Mouse (Mus musculus) erythroblast, embryonic 14.5 days (primary cell): ENCODE data around the gene Mpped1. TPM values are rescaled to one million over a fixed set of nuclear protein-coding genes. Genes with fewer than 3 reads are reported as not detected.

Experiments used
- H3K27me3 ChIP-seq: 2 replicates; pipeline ENCODE4 v1.6.1; 2012; ENCODE audit warnings: inconsistent platforms; ENCODE audit not compliant: control insufficient read depth
- H3K36me3 ChIP-seq: 2 replicates; pipeline ENCODE4 v1.6.1; 2012; ENCODE audit warnings: mild to moderate bottlenecking, inconsistent platforms; ENCODE audit not compliant: control insufficient read depth
- H3K4me1 ChIP-seq: 2 replicates; pipeline ENCODE4 v1.6.1; 2012; ENCODE audit warnings: inconsistent platforms; ENCODE audit not compliant: control insufficient read depth
- H3K4me3 ChIP-seq: replicated peaks from 2 replicates; pipeline ENCODE3; 2012; ENCODE audit warnings: moderate library complexity, mild to moderate bottlenecking, inconsistent platforms
- H3K9me3 ChIP-seq: 2 replicates; pipeline ENCODE4 v1.6.1; 2012; ENCODE audit warnings: low read length, inconsistent platforms, mixed read lengths; ENCODE audit not compliant: control insufficient read depth
- GATA1 ChIP-seq: IDR thresholded peaks from 2 replicates; pipeline ENCODE4 v1.6.1; 2012; ENCODE audit warnings: low read length, inconsistent platforms, mixed read lengths
- TAL1 ChIP-seq: IDR thresholded peaks from 3 replicates; pipeline ENCODE4 v1.6.1; 2012; ENCODE audit warnings: low read length, inconsistent platforms, mixed read lengths
- polyA plus RNA-seq: library from polyadenylated mRNA; stranded (reverse); fragments of >175 nt; gene quantifications from 2 replicates; pipeline ENCODE4 v1.2.3, GENCODE M21; 2012

The Mpped1 gene
- polyA plus RNA-seq, 1 experiment, result not detected

GRCm38 (mm10) chr15:83765388-83766029 is 13.8 kb upstream of the Mpped1 start:
- Histone ChIP-seq H3K36me3 (no peaks in the 10 kb centered on the region), H3K4me1 (no peaks in the 10 kb centered on the region), H3K9me3 (no peaks in the 10 kb centered on the region), H3K27me3 (no peaks in the 10 kb centered on the region), H3K4me3 (no peak overlapping the region)
- no peak for TF ChIP-seq TAL1
- TF ChIP-seq GATA1, result no peak

GRCm38 (mm10) chr15:83771346-83772053 is 7.8 kb upstream of the Mpped1 start:
- no peak for TF ChIP-seq GATA1
- no peak for TF ChIP-seq TAL1

GRCm38 (mm10) chr15:83772460-83772859 is 6.8 kb upstream of the Mpped1 start:
- no peaks in the 10 kb centered on the region for H3K4me1 ChIP-seq
- TF ChIP-seq TAL1 (no peak), GATA1 (no peak)

More at GRCm38 (mm10) chr15:83771346-83772053, 7.8 kb upstream of the Mpped1 start:
- no peak overlapping the region for H3K4me3 ChIP-seq
- H3K36me3 ChIP-seq, result no peaks in the 10 kb centered on the region
- H3K9me3 ChIP-seq, result no peaks in the 10 kb centered on the region
- H3K4me1 ChIP-seq, result no peaks in the 10 kb centered on the region
- no peaks in the 10 kb centered on the region for H3K27me3 ChIP-seq

GRCm38 (mm10) chr15:83772953-83773352 is 6.3 kb upstream of the Mpped1 start:
- Histone ChIP-seq H3K9me3 (no peaks in the 10 kb centered on the region), H3K4me3 (no peak overlapping the region), H3K4me1 (no peaks in the 10 kb centered on the region), H3K36me3 (no peaks in the 10 kb centered on the region), H3K27me3 (peaks cover 3% of the 10 kb centered on the region; the same call in 1 of the 2 replicates)
- TF ChIP-seq TAL1, result no peak
- no peak for TF ChIP-seq GATA1

More at GRCm38 (mm10) chr15:83772460-83772859, 6.8 kb upstream of the Mpped1 start:
- no peaks in the 10 kb centered on the region for H3K36me3 ChIP-seq
- peaks cover under 1% of the 10 kb centered on the region; the same call in 1 of the 2 replicates for H3K27me3 ChIP-seq
- H3K4me3 ChIP-seq, result no peak overlapping the region
- H3K9me3 ChIP-seq, result no peaks in the 10 kb centered on the region

- no peaks in the 10 kb centered on the region for H3K4me1 ChIP-seq
- no peaks in the 10 kb centered on the region for H3K9me3 ChIP-seq
- H3K27me3 ChIP-seq, result peaks cover 22% of the 10 kb centered on the region
- TF ChIP-seq TAL1 (no peak), GATA1 (no peak)
- H3K4me3 ChIP-seq, result no peak overlapping the region
- no peaks in the 10 kb centered on the region for H3K36me3 ChIP-seq
These were observed 4.3 kb upstream of the Mpped1 start for GRCm38 (mm10) chr15:83774922-83775321.

GRCm38 (mm10) chr15:83776265-83777000 is 2.8 kb upstream of the Mpped1 start:
- TF ChIP-seq GATA1 (no peak), TAL1 (no peak)
- H3K4me1 ChIP-seq, result no peaks in the 10 kb centered on the region
- peaks cover 37% of the 10 kb centered on the region for H3K27me3 ChIP-seq
- H3K9me3 ChIP-seq, result no peaks in the 10 kb centered on the region
- no peaks in the 10 kb centered on the region for H3K36me3 ChIP-seq
- no peak overlapping the region for H3K4me3 ChIP-seq

- H3K4me1 ChIP-seq, result no peaks in the 10 kb centered on the region
- H3K27me3 ChIP-seq, result peaks cover 40% of the 10 kb centered on the region
- no peak overlapping the region for H3K4me3 ChIP-seq
- TF ChIP-seq TAL1, result no peak
- no peaks in the 10 kb centered on the region for H3K36me3 ChIP-seq
- no peaks in the 10 kb centered on the region for H3K9me3 ChIP-seq
These were observed 1.8 kb upstream of the Mpped1 start for GRCm38 (mm10) chr15:83777476-83777875.

- Histone ChIP-seq H3K36me3 (no peaks in the 10 kb centered on the region), H3K4me3 (no peak overlapping the region), H3K4me1 (no peaks in the 10 kb centered on the region), H3K27me3 (peaks cover 44% of the 10 kb centered on the region), H3K9me3 (no peaks in the 10 kb centered on the region)
- TF ChIP-seq TAL1 (no peak), GATA1 (no peak)
These were observed 831 bp downstream of the Mpped1 start for GRCm38 (mm10) chr15:83779855-83780740.

GRCm38 (mm10) chr15:83781304-83781703 is 2.0 kb downstream of the Mpped1 start:
- Histone ChIP-seq H3K4me1 (no peaks in the 10 kb centered on the region), H3K27me3 (peaks cover 44% of the 10 kb centered on the region), H3K9me3 (no peaks in the 10 kb centered on the region), H3K4me3 (no peak overlapping the region), H3K36me3 (no peaks in the 10 kb centered on the region)
- TF ChIP-seq TAL1 (no peak), GATA1 (no peak)
